Mouse (Mus musculus) small intestine, adult 2 months (tissue): ENCODE results near the gene Nup214. TPM values are rescaled to one million over a fixed set of nuclear protein-coding genes. Genes with fewer than 3 reads are reported as not detected.

Experiments
- H3K27ac ChIP-seq: fragments of 200-500 bp; 2 replicates; pipeline ENCODE4 v1.5.1; 2012; ENCODE audit warnings: low read depth, low read length, control low read depth, inconsistent platforms; ENCODE audit not compliant: insufficient read depth
- H3K27me3 ChIP-seq: fragments of 200-500 bp; 2 replicates; pipeline ENCODE4 v1.6.1; 2012; ENCODE audit warnings: mild to moderate bottlenecking, moderate library complexity, low read length, inconsistent platforms; ENCODE audit not compliant: control insufficient read depth, insufficient read depth
- H3K36me3 ChIP-seq: fragments of 200-500 bp; 2 replicates; pipeline ENCODE4 v1.6.1; 2012; ENCODE audit warnings: mild to moderate bottlenecking, low read length, control low read depth, inconsistent platforms; ENCODE audit not compliant: control insufficient read depth, insufficient read depth
- H3K4me1 ChIP-seq: fragments of 200-500 bp; 2 replicates; pipeline ENCODE4 v1.6.1; 2012; ENCODE audit warnings: low read length, inconsistent platforms, mixed read lengths; ENCODE audit not compliant: control insufficient read depth, insufficient read depth, insufficient read length
- H3K4me3 ChIP-seq: fragments of 200-500 bp; 2 replicates; pipeline ENCODE4 v1.5.1; 2012; ENCODE audit warnings: low read depth, mild to moderate bottlenecking, control low read depth, inconsistent platforms, low read length, moderate library complexity
- CTCF ChIP-seq: fragments of 200-500 bp; IDR thresholded peaks from 2 replicates; pipeline ENCODE4 v1.5.1; 2012; ENCODE audit warnings: low read depth, mild to moderate bottlenecking, control low read depth, inconsistent platforms, low read length, moderate library complexity, mixed read lengths; ENCODE audit not compliant: insufficient replicate concordance, insufficient read length; ENCODE audit errors: extremely low read depth
- POLR2A ChIP-seq: fragments of 200-500 bp; IDR thresholded peaks from 2 replicates; pipeline ENCODE4 v1.6.1; 2012; ENCODE audit warnings: low read depth, mild to moderate bottlenecking, control low read depth, inconsistent platforms, low read length, moderate library complexity
- WGBS: fragments of 180-500 bp; shearing (Covaris S2); methylation state at CpG from one replicate; pipeline ENCODE4 v1.1.7; 2018; 5-methylcytosine and 5-hydroxymethylcytosine counted together
- polyA plus RNA-seq: library from polyadenylated mRNA; depleted of rRNA; stranded (reverse); fragments of >200 nt; gene quantifications from 2 replicates; pipeline ENCODE4 v1.2.3, GENCODE M21; 2012

Nup214 gene
- polyA plus RNA-seq, 1 experiment: 21.8 TPM

DNA sequence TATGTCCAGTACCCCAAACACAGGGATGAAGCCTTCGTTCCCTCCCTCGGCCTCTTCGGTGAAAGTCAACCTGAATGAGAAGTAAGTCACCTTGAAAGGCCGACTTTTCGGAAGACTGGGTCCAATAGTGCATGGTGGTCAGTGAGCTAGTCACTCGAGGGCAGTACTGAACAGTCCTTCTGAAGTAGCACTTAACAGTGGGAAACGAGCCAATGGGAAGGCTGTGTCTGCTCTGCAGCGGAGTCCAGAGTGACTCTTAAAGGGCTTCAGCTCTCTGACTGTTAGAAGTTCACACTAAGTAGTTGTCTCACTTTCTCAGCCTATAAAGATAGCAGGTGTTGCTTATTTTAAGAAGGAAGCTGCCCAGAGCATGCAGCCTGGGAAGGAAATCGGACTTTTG lies 20.7 kb downstream of the Nup214 start:
- TF ChIP-seq CTCF (no peak), POLR2A (no peak)
- peaks cover 83% of the 10 kb centered on the region for H3K36me3 ChIP-seq
- H3K4me1 ChIP-seq: no peaks in the 10 kb centered on the region
- H3K27ac ChIP-seq: no peak overlapping the region
- H3K27me3 ChIP-seq: no peaks in the 10 kb centered on the region
- no peak overlapping the region for H3K4me3 ChIP-seq
- 86% methylated on average over 9 of the region's 9 CpGs for WGBS

GRCm38 (mm10) chr2:31996060-31996459 lies 21.8 kb downstream of the Nup214 start:
- Histone ChIP-seq H3K36me3 (peaks cover 81% of the 10 kb centered on the region), H3K4me3 (no peak overlapping the region), H3K4me1 (no peaks in the 10 kb centered on the region), H3K27ac (no peak overlapping the region), H3K27me3 (no peaks in the 10 kb centered on the region)
- no peak for TF ChIP-seq CTCF
- TF ChIP-seq POLR2A: no peak
- WGBS: 95% methylated on average over 13 of the region's 13 CpGs

DNA sequence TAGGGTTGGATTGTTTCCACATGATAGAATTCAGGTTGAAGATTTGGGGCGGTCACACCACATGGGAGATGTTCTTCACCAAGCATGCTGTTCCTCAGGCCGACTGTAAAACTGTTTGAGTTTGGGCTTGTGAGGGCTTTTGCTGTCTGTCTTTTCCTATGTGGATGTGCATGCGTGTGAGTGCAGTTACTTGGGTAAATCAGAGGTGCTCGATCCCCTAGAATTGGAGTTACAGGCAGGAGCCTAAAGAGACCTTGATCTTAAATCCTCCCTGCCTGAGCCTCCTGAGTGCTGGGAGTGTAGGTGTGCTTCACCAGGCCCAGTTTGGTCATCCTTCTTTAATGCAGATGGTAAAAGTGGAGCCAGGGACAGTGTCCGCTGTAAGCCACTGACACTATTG lies 23.3 kb downstream of the Nup214 start:
- H3K27ac ChIP-seq: no peak overlapping the region
- peaks cover 75% of the 10 kb centered on the region for H3K36me3 ChIP-seq
- 92% methylated on average over 5 of the region's 5 CpGs for WGBS
- no peaks in the 10 kb centered on the region for H3K27me3 ChIP-seq
- no peak overlapping the region for H3K4me3 ChIP-seq
- no peaks in the 10 kb centered on the region for H3K4me1 ChIP-seq
- no peak for TF ChIP-seq POLR2A
- TF ChIP-seq CTCF: no peak

GRCm38 (mm10) chr2:31998443-31998842 lies 24.2 kb downstream of the Nup214 start:
- no peak for TF ChIP-seq CTCF
- TF ChIP-seq POLR2A: no peak
- peaks cover 75% of the 10 kb centered on the region for H3K36me3 ChIP-seq
- H3K4me3 ChIP-seq: no peak overlapping the region
- 63% methylated on average over 2 of the region's 2 CpGs for WGBS
- H3K27me3 ChIP-seq: no peaks in the 10 kb centered on the region
- H3K4me1 ChIP-seq: no peaks in the 10 kb centered on the region
- no peak overlapping the region for H3K27ac ChIP-seq

- Histone ChIP-seq H3K27ac (no peak overlapping the region), H3K36me3 (peaks cover 64% of the 10 kb centered on the region), H3K4me1 (no peaks in the 10 kb centered on the region), H3K4me3 (no peak overlapping the region), H3K27me3 (no peaks in the 10 kb centered on the region)
- TF ChIP-seq POLR2A: no peak
- no peak for TF ChIP-seq CTCF
- 76% methylated on average over 2 of the region's 2 CpGs for WGBS
These were observed 34.1 kb downstream of the Nup214 start for GRCm38 (mm10) chr2:32008311-32008710.

DNA sequence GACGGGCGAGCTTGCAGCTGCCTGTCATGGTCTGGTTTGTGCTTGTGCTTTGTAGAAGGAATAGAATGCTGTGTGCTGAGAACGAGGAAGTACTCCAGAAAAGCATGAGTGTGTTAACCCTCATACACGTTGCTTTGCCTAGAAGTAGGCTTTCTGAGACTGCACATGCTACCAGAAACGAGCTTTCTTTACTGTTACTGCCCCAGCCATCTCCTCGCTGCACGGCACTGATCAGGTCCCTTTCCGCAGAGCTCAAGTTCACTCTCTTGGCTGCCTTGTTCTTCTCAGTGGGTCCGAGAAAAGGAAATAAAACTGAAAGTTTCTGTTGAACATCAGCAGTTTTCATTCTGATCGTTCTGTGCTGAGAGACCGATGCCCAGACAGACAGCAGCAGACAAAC lies 34.5 kb downstream of the Nup214 start:
- Histone ChIP-seq H3K36me3 (peaks cover 65% of the 10 kb centered on the region), H3K27ac (no peak overlapping the region), H3K4me1 (no peaks in the 10 kb centered on the region), H3K27me3 (no peaks in the 10 kb centered on the region), H3K4me3 (no peak overlapping the region)
- no peak for TF ChIP-seq POLR2A
- no peak for TF ChIP-seq CTCF
- WGBS: 84% methylated on average over 11 of the region's 11 CpGs

DNA sequence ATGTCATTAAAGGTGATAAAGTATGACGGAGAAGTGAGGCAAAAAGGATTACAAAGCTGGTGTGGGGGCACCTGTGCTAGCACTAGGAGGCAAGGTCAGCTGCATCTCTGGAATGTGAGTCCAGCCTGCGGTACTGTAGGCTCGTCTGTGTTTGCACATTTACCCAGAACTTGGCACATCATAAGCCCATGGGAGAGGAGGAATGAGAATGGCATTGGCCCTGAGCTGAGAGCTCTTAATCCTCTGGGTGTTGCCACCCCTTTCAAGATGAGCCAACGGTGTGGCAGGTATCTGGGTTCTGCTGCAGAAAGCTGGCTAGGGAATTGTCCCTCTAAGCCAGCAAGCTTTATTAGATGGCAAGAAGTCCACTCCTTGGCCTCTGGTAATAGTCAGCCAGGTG lies 45.5 kb downstream of the Nup214 start:
- H3K36me3 ChIP-seq: peaks cover 49% of the 10 kb centered on the region
- no peaks in the 10 kb centered on the region for H3K27me3 ChIP-seq
- no peak overlapping the region for H3K4me3 ChIP-seq
- 70% methylated on average over 4 of the region's 4 CpGs for WGBS
- no peak for TF ChIP-seq POLR2A
- no peak for TF ChIP-seq CTCF
- H3K4me1 ChIP-seq: no peaks in the 10 kb centered on the region
- H3K27ac ChIP-seq: no peak overlapping the region

DNA sequence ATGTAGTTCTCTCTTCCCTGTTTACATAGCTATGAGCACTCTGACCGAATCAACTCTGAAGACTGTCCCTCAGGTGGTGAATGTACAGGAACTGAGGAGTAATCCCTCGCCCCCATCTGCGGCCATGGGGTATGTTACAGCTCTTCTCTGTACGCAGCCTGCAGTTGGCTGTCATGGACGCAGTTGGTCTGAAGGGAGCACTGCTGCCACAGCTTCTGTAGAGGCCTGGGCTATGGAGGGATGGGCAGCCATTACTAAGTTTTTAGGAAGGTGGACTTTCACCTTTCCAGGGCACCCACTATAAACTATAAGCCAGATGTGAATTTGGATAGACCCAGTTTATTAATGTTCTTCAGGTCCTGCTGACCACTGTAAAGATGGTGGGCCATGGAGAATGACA lies 46.0 kb downstream of the Nup214 start:
- Histone ChIP-seq H3K4me3 (no peak overlapping the region), H3K27ac (no peak overlapping the region), H3K27me3 (no peaks in the 10 kb centered on the region), H3K4me1 (no peaks in the 10 kb centered on the region), H3K36me3 (peaks cover 51% of the 10 kb centered on the region)
- 91% methylated on average over 5 of the region's 5 CpGs for WGBS
- TF ChIP-seq CTCF (no peak), POLR2A (no peak)

- Histone ChIP-seq H3K27ac (no peak overlapping the region), H3K36me3 (peaks cover 47% of the 10 kb centered on the region), H3K27me3 (no peaks in the 10 kb centered on the region), H3K4me1 (no peaks in the 10 kb centered on the region), H3K4me3 (no peak overlapping the region)
- no peak for TF ChIP-seq POLR2A
- no peak for TF ChIP-seq CTCF
- WGBS: 89% methylated on average over 4 of the region's 4 CpGs
These were observed 50.1 kb downstream of the Nup214 start for GRCm38 (mm10) chr2:32024372-32024771.
